Mouse (Mus musculus): Measurements from ENCODE around the gene Abca7. TPM values are rescaled to one million over a fixed set of nuclear protein-coding genes. Genes with fewer than 3 reads are reported as not detected.

The Abca7 gene
- polyA plus RNA-seq, 1 experiment from 2014 or later, result 2.6 TPM

DNA sequence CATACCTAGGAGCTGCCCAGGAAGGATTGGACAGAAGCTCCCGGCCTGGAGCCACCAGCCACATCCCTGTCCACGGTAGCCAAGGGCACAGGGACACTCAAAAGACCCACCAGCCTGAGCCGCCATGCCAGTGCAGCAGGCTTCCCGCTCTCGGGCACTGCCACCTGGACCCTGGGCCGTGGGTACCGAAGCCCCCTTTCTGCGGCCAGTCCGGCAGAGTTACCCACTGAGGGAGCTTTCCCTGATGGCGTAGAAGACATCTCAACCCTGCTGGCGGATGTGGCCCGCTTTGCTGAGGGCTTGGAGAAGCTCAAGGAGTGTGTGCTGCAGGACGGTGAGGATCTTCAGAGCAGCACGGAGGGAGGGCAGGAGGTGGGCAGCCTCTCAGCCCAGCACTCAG is 21.5 kb downstream of the Abca7 start:
- DNase-seq (ENCODE audit: low spot score) (no peak), ATAC-seq (ENCODE audit: low FRiP score, low TSS enrichment) (no peak)
- TF ChIP-seq CTCF (IDR thresholded peaks at IDR 0.05; ENCODE audit: low read depth) (no peak), EP300 (optimal IDR thresholded peaks at IDR 0.05) (no peak)
- H3K9ac ChIP-seq (ENCODE audit: low read length), result 0 out of 2 replicates have a peak overlapping the region, but pooled peaks have one; percentile 13
- WGBS, result 82% methylated on average over 14 of the region's 14 CpGs
- no peaks in the 10 kb centered on the region for H3K9me3 ChIP-seq (ENCODE audit: control insufficient read depth, low read length)
- no peaks in the 10 kb centered on the region for H3K36me3 ChIP-seq (ENCODE audit: control insufficient read depth, insufficient read depth, low read length)
- H3K4me2 ChIP-seq (replicated peaks; ENCODE audit: low read depth), result no peak overlapping the region
- no peaks in the 10 kb centered on the region for H3K27me3 ChIP-seq (ENCODE audit: control insufficient read depth, insufficient read depth, low read length)
- H3K4me3 ChIP-seq (ENCODE audit: low read depth, low read length), result no peak overlapping the region
- 0 out of 2 replicates have a peak, but pooled peaks cover 3% of the 10 kb centered on the region for H3K4me1 ChIP-seq (replicated peaks; ENCODE audit: control insufficient read depth, insufficient read depth)
- H3K27ac ChIP-seq (replicated peaks), result no peak overlapping the region

DNA sequence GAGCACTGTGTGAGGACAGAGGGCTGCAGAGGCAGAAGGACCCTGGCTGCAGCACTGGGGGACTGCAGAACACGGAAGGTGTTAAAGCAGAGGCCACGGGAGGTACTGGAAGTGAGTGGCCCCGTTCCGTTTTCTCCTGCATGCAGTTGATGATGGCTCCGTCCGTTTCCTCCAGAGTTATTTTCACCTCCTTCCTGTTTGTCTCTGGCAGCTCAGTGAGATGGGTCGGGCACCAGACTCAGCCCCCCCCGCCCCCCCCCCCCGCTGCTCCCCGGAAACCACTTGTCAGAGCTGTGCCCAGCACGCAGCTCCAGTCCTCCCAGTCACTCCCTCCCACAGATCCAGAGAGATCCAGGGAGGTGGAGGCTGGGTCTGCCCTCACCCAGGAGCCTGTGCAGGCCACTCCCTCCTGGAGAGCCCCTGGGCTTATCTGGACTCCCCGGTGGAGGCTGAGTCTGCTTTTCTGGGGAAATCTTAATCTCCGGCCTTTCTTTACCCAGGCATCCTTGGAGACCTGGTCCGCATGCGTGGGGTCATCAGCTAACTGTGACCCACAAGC is 22.5 kb downstream of the Abca7 start:
- DNase-seq (ENCODE audit: low spot score) (peak; percentile 57), ATAC-seq (ENCODE audit: low FRiP score, low TSS enrichment) (peak; percentile 42; the same call in 1 of the 2 replicates)
- TF ChIP-seq EP300 (optimal IDR thresholded peaks at IDR 0.05), result no peak
- 0 out of 2 replicates have a peak, but pooled peaks have one; percentile 4 for TF ChIP-seq CTCF (IDR thresholded peaks at IDR 0.05; ENCODE audit: low read depth)
- H3K27me3 ChIP-seq (ENCODE audit: control insufficient read depth, insufficient read depth, low read length), result no peaks in the 10 kb centered on the region
- H3K27ac ChIP-seq (replicated peaks), result peak overlapping the region; percentile 24; the same call in 1 of the 2 replicates
- 0 out of 2 replicates have a peak, but pooled peaks cover 3% of the 10 kb centered on the region for H3K4me1 ChIP-seq (replicated peaks; ENCODE audit: control insufficient read depth, insufficient read depth)
- peak overlapping the region; percentile 27 for H3K4me2 ChIP-seq (replicated peaks; ENCODE audit: low read depth)
- WGBS, result 6% methylated on average over 15 of the region's 15 CpGs
- H3K4me3 ChIP-seq (ENCODE audit: low read depth, low read length), result no peak overlapping the region
- H3K9me3 ChIP-seq (ENCODE audit: control insufficient read depth, low read length), result no peaks in the 10 kb centered on the region
- no peak overlapping the region for H3K9ac ChIP-seq (ENCODE audit: low read length)
- no peaks in the 10 kb centered on the region for H3K36me3 ChIP-seq (ENCODE audit: control insufficient read depth, insufficient read depth, low read length)

DNA sequence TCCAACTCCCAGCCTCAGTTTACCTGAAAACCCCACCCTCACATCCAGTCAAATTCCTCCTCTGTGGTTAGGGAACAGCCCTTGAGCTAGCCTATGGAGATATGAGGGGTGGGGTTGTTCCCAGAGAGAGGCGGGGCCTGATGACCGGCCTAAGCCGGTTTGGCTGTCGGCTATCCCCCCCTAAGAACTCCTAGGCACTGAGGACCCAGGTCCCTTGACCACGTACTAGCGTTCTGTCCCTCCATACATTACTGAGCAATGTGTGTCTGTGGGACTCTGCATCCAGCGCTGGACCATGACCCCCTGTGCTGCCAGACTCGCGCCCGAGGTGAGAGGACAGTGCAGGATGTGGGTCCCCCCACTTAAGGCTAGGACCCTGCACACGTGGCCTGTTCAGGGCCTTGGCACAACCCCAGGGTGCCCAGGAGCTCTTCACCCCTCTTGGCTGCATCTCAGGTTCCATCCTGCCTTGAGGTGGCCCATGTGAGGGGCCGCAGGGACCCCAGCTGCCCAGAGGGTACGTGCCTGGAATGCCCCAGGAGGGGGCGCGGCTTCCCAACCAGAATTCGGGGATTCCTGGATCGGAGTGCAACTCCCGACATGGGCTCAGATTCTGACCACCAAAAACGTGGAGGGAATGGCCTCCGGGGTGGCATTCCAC is 23.3 kb downstream of the Abca7 start:
- peak overlapping the region; percentile 37 for H3K4me2 ChIP-seq (replicated peaks; ENCODE audit: low read depth)
- 30% methylated on average over 20 of the region's 20 CpGs for WGBS
- H3K9me3 ChIP-seq (ENCODE audit: control insufficient read depth, low read length), result no peaks in the 10 kb centered on the region
- no peak overlapping the region for H3K4me3 ChIP-seq (ENCODE audit: low read depth, low read length)
- no peaks in the 10 kb centered on the region for H3K36me3 ChIP-seq (ENCODE audit: control insufficient read depth, insufficient read depth, low read length)
- H3K27ac ChIP-seq (replicated peaks), result no peak overlapping the region
- TF ChIP-seq EP300 (optimal IDR thresholded peaks at IDR 0.05) (no peak), CTCF (IDR thresholded peaks at IDR 0.05; ENCODE audit: low read depth) (peak; percentile 39; the same call in 1 of the 2 replicates)
- ATAC-seq (ENCODE audit: low FRiP score, low TSS enrichment) (peak; percentile 9; the same call in 1 of the 2 replicates), DNase-seq (ENCODE audit: low spot score) (no peak)
- 0 out of 2 replicates have a peak overlapping the region, but pooled peaks have one; percentile 38 for H3K9ac ChIP-seq (ENCODE audit: low read length)
- no peaks in the 10 kb centered on the region for H3K27me3 ChIP-seq (ENCODE audit: control insufficient read depth, insufficient read depth, low read length)
- 0 out of 2 replicates have a peak, but pooled peaks cover 3% of the 10 kb centered on the region for H3K4me1 ChIP-seq (replicated peaks; ENCODE audit: control insufficient read depth, insufficient read depth)

DNA sequence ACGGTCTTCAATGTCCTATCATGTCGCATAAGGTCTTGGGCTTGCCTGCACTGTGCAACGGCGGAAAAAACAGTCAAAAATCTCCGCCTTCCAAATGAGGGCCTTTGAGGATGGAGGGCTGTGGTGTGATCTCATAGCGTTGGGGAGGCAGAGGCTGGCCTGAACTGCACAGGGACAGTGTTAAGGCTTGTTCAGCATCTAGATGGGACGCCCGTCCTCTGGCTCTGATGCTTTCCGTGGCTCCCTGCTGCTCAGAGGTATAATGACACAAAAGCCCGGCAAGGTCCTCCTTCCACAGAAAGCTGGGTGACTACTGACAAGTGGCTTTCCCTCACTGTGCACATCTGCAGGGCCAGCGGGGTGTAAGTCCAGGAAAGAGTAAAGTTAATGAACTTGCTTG is 23.9 kb downstream of the Abca7 start:
- H3K4me3 ChIP-seq (ENCODE audit: low read depth, low read length), result no peak overlapping the region
- no peak overlapping the region for H3K27ac ChIP-seq (replicated peaks)
- ATAC-seq (ENCODE audit: low FRiP score, low TSS enrichment), result no peak
- H3K9me3 ChIP-seq (ENCODE audit: control insufficient read depth, low read length), result no peaks in the 10 kb centered on the region
- no peak for TF ChIP-seq CTCF (IDR thresholded peaks at IDR 0.05; ENCODE audit: low read depth)
- TF ChIP-seq EP300 (optimal IDR thresholded peaks at IDR 0.05), result no peak
- 44% methylated on average over 11 of the region's 11 CpGs for WGBS
- DNase-seq (ENCODE audit: low spot score), result no peak
- H3K4me1 ChIP-seq (replicated peaks; ENCODE audit: control insufficient read depth, insufficient read depth), result 0 out of 2 replicates have a peak, but pooled peaks cover 3% of the 10 kb centered on the region
- no peaks in the 10 kb centered on the region for H3K27me3 ChIP-seq (ENCODE audit: control insufficient read depth, insufficient read depth, low read length)
- H3K9ac ChIP-seq (ENCODE audit: low read length), result no peak overlapping the region
- H3K4me2 ChIP-seq (replicated peaks; ENCODE audit: low read depth), result no peak overlapping the region
- H3K36me3 ChIP-seq (ENCODE audit: control insufficient read depth, insufficient read depth, low read length), result no peaks in the 10 kb centered on the region

DNA sequence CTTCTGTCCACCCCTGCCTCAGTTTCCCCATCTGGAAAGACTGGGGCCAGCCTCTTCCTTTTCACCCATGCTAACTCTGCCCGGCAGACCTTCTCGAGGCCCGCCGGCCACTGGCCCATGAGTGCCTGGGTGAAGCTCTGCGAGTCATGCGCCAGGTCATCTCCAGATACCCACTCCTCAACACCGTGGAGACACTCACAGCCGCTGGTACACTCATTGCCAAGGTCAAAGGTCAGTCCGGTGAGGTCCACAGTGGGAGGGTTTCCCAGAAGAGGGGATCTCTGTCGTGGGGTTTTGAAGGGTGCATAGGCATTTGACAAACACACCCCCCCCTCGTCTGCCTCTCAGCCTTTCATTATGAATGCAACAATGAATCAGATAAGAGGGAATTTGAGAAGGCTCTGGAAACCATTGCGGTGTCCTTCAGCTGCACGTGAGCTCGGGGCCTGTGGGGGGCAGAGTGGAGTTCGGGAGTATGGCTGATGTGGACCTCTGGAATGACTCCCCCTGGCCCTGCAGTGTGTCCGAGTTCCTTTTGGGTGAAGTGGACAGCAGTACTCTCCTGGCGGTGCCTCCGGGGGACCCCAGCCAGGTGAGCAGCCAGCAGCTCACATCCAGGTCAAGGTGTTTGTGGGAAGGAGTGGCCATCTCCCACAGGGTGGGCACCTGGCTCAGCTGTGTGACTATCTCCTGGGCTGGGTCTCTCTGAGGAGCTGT is 24.5 kb downstream of the Abca7 start:
- H3K9ac ChIP-seq (ENCODE audit: low read length), result no peak overlapping the region
- H3K4me2 ChIP-seq (replicated peaks; ENCODE audit: low read depth), result no peak overlapping the region
- WGBS, result 79% methylated on average over 18 of the region's 18 CpGs

More for the DNA sequence above, 24.5 kb downstream of the Abca7 start:
- H3K36me3 ChIP-seq (ENCODE audit: control insufficient read depth, insufficient read depth, low read length), result no peaks in the 10 kb centered on the region
- no peaks in the 10 kb centered on the region for H3K27me3 ChIP-seq (ENCODE audit: control insufficient read depth, insufficient read depth, low read length)
- DNase-seq (ENCODE audit: low spot score) (no peak), ATAC-seq (ENCODE audit: low FRiP score, low TSS enrichment) (no peak)
- no peak overlapping the region for H3K4me3 ChIP-seq (ENCODE audit: low read depth, low read length)
- TF ChIP-seq EP300 (optimal IDR thresholded peaks at IDR 0.05), result no peak
- TF ChIP-seq CTCF (IDR thresholded peaks at IDR 0.05; ENCODE audit: low read depth), result peak; percentile 24
- H3K27ac ChIP-seq (replicated peaks), result no peak overlapping the region
- H3K4me1 ChIP-seq (replicated peaks; ENCODE audit: control insufficient read depth, insufficient read depth), result 0 out of 2 replicates have a peak, but pooled peaks cover 3% of the 10 kb centered on the region
- H3K9me3 ChIP-seq (ENCODE audit: control insufficient read depth, low read length), result no peaks in the 10 kb centered on the region
